Mouse (Mus musculus): Measurements from ENCODE around the gene Patl2. TPM values are rescaled to one million over a fixed set of nuclear protein-coding genes. Genes with fewer than 3 reads are reported as not detected.

Patl2 gene
- polyA plus RNA-seq, 1 experiment = 0.23 TPM

- no peaks in the 10 kb centered on the region for H3K4me1 ChIP-seq (ENCODE audit: control insufficient read depth, insufficient read depth, low read length)
- no peak for TF ChIP-seq CTCF (IDR thresholded peaks at IDR 0.05; ENCODE audit: low read depth, low read length)
- no peak for TF ChIP-seq POLR2A (IDR thresholded peaks at IDR 0.05; ENCODE audit: borderline replicate concordance, low read depth, low read length)
- no peak overlapping the region for H3K27ac ChIP-seq (ENCODE audit: insufficient read depth, low read depth, low read length)
- no peak overlapping the region for H3K4me3 ChIP-seq (ENCODE audit: insufficient read depth, low read length)
These were observed 99.5 kb downstream of the Patl2 start for GRCm38 (mm10) chr2:122086446-122086845.

DNA sequence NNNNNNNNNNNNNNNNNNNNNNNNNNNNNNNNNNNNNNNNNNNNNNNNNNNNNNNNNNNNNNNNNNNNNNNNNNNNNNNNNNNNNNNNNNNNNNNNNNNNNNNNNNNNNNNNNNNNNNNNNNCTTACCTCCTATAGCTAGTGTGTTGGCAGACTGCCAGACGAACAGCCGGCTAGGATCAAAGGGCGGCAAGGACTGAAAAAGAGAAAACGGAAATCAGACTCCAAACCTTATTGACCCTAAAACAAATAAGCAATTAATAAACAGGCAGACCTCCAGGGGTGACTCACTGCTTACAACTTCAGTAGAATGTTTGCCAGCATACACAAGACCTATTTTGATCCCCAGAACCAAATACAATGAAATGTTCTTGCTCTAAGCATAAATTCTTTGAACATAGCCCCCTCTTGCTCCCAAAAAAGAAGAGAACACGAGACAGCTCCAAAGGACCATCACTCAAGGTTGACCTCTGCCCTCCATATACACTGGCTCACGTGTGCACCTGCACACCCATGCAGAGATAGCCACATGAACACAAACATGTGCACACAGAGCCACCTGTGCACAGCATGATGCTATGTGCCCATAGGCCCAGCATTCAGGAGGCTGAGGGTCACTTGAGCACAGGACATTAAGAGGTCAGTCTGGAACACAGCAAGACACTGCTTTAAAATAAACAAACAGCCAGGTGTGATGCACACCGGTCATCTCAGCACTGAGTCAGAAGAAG lies 104.1 kb downstream of the Patl2 start:
- Histone ChIP-seq H3K4me1 (ENCODE audit: control insufficient read depth, insufficient read depth, low read length) (no peaks in the 10 kb centered on the region), H3K4me3 (ENCODE audit: insufficient read depth, low read length) (no peak overlapping the region), H3K27ac (ENCODE audit: insufficient read depth, low read depth, low read length) (no peak overlapping the region)
- TF ChIP-seq POLR2A (IDR thresholded peaks at IDR 0.05; ENCODE audit: borderline replicate concordance, low read depth, low read length) = no peak
- no peak for TF ChIP-seq CTCF (IDR thresholded peaks at IDR 0.05; ENCODE audit: low read depth, low read length)

Other genes starting within 250 kb of the Patl2 start
- gene Ctdspl2, start 230.2 kb downstream of the Patl2 start, polyA plus RNA-seq (2012; ENCODE audit: insufficient read depth, insufficient read length, missing spikeins) = 22.1 and 23.8 TPM in 2 replicates
- gene Mageb3, start 230.1 kb downstream of the Patl2 start, polyA plus RNA-seq (2012; ENCODE audit: insufficient read depth, insufficient read length, missing spikeins) = not detected in 2 replicates
- gene Eif3j1, start 157.6 kb downstream of the Patl2 start, polyA plus RNA-seq (2012; ENCODE audit: insufficient read depth, insufficient read length, missing spikeins) = 3.9 and 5.4 TPM in 2 replicates
- 15.3 and 16.4 TPM in 2 replicates for gene Spg11, start 67.8 kb downstream of the Patl2 start, polyA plus RNA-seq (2012; ENCODE audit: insufficient read depth, insufficient read length, missing spikeins)
- gene B2m, start 38.5 kb downstream of the Patl2 start, polyA plus RNA-seq (2012; ENCODE audit: insufficient read depth, insufficient read length, missing spikeins) = 8,073 and 8,193 TPM in 2 replicates
- gene Trim69, start 25.5 kb downstream of the Patl2 start, polyA plus RNA-seq (2012; ENCODE audit: insufficient read depth, insufficient read length, missing spikeins) = not detected in 2 replicates
- not detected in 2 replicates for gene Terb2, start 83 bp upstream of the Patl2 start, polyA plus RNA-seq (2012; ENCODE audit: insufficient read depth, insufficient read length, missing spikeins)
- 70.4 and 74.9 TPM in 2 replicates for gene Sord, start 48.6 kb upstream of the Patl2 start, polyA plus RNA-seq (2012; ENCODE audit: insufficient read depth, insufficient read length, missing spikeins)
- gene Duox2, start 112.3 kb upstream of the Patl2 start, polyA plus RNA-seq (2012; ENCODE audit: insufficient read depth, insufficient read length, missing spikeins) = not detected in 2 replicates
- gene Duoxa2, start 112.7 kb upstream of the Patl2 start, polyA plus RNA-seq (2012; ENCODE audit: insufficient read depth, insufficient read length, missing spikeins) = not detected in 2 replicates
- gene Duoxa1, start 127.5 kb upstream of the Patl2 start, polyA plus RNA-seq (2012; ENCODE audit: insufficient read depth, insufficient read length, missing spikeins) = not detected in 2 replicates
- not detected in 2 replicates for gene Duox1, start 129.5 kb upstream of the Patl2 start, polyA plus RNA-seq (2012; ENCODE audit: insufficient read depth, insufficient read length, missing spikeins)
- gene Shf, start 183.0 kb upstream of the Patl2 start, polyA plus RNA-seq (2012; ENCODE audit: insufficient read depth, insufficient read length, missing spikeins) = 2.6 TPM in 2 replicates
- 22.4 and 29.6 TPM in 2 replicates for gene Slc28a2, start 240.3 kb upstream of the Patl2 start, polyA plus RNA-seq (2012; ENCODE audit: insufficient read depth, insufficient read length, missing spikeins)